Mouse (Mus musculus): ENCODE results near the gene Smagp. TPM values are rescaled to one million over a fixed set of nuclear protein-coding genes. Genes with fewer than 3 reads are reported as not detected.
"Not testable (repeated sequence)": the region's sequence is repeated elsewhere in the genome, so short reads cannot be mapped to it uniquely, and the experiment has no call there.

Gene Smagp
- polyA plus RNA-seq, 2 experiments from 2014 or later, result not detected

GRCm38 (mm10) chr15:100624435-100624834 lies 12.3 kb downstream of the Smagp start:
- ATAC-seq, result no peak

GRCm38 (mm10) chr15:100623754-100624153 lies 13.0 kb downstream of the Smagp start:
- no peak for ATAC-seq

- ATAC-seq, result peak; percentile 26
Observed at GRCm38 (mm10) chr15:100622164-100622563, 14.6 kb downstream of the Smagp start.

- ATAC-seq, result not testable (repeated sequence)
Observed at GRCm38 (mm10) chr15:100621671-100622070, 15.1 kb downstream of the Smagp start.

- ATAC-seq, result no peak
Observed at GRCm38 (mm10) chr15:100619200-100619599, 17.5 kb downstream of the Smagp start.

- no peak for ATAC-seq
Observed at GRCm38 (mm10) chr15:100616221-100616620, 20.5 kb downstream of the Smagp start.

GRCm38 (mm10) chr15:100615825-100616220 lies 20.9 kb downstream of the Smagp start:
- ATAC-seq, result peak; percentile 40

- ATAC-seq, result peak; percentile 75
Observed at GRCm38 (mm10) chr15:100614996-100615824, 21.5 kb downstream of the Smagp start, which contains the start of gene Dazap2. TSS of gene Dazap2 (plus strand) at chr15:100615349.

- ATAC-seq, result peak; percentile 15
Observed at GRCm38 (mm10) chr15:100614218-100614995, 22.3 kb downstream of the Smagp start.

- ATAC-seq, result no peak
Observed at GRCm38 (mm10) chr15:100613584-100613983, 23.2 kb downstream of the Smagp start.

- ATAC-seq, result no peak
Observed at GRCm38 (mm10) chr15:100612432-100612831, 24.3 kb downstream of the Smagp start.

- ATAC-seq, result no peak
Observed at GRCm38 (mm10) chr15:100611951-100612350, 24.8 kb downstream of the Smagp start.

- not testable (repeated sequence) for ATAC-seq
Observed at GRCm38 (mm10) chr15:100606677-100607076, 30.1 kb downstream of the Smagp start.

GRCm38 (mm10) chr15:100601669-100602068 lies 35.1 kb downstream of the Smagp start:
- ATAC-seq, result no peak

- no peak for ATAC-seq
Observed at GRCm38 (mm10) chr15:100600696-100601272, 36.0 kb downstream of the Smagp start.

- peak; percentile 74 for ATAC-seq
Observed at GRCm38 (mm10) chr15:100600047-100600695, 36.6 kb downstream of the Smagp start.

- no peak for ATAC-seq
Observed at GRCm38 (mm10) chr15:100599276-100600046, 37.3 kb downstream of the Smagp start, which contains the start of gene Pou6f1. TSS of gene Pou6f1 (minus strand) at chr15:100599984.

GRCm38 (mm10) chr15:100598883-100599275 lies 37.9 kb downstream of the Smagp start:
- ATAC-seq, result peak; percentile 54

- peak; percentile 66 for ATAC-seq
Observed at GRCm38 (mm10) chr15:100598287-100598882, 38.4 kb downstream of the Smagp start.

- ATAC-seq, result no peak
Observed at GRCm38 (mm10) chr15:100592817-100593216, 43.9 kb downstream of the Smagp start.

GRCm38 (mm10) chr15:100590436-100590835 lies 46.3 kb downstream of the Smagp start:
- no peak for ATAC-seq
